Mouse (Mus musculus): ENCODE results near the gene Cep170b.

DNA sequence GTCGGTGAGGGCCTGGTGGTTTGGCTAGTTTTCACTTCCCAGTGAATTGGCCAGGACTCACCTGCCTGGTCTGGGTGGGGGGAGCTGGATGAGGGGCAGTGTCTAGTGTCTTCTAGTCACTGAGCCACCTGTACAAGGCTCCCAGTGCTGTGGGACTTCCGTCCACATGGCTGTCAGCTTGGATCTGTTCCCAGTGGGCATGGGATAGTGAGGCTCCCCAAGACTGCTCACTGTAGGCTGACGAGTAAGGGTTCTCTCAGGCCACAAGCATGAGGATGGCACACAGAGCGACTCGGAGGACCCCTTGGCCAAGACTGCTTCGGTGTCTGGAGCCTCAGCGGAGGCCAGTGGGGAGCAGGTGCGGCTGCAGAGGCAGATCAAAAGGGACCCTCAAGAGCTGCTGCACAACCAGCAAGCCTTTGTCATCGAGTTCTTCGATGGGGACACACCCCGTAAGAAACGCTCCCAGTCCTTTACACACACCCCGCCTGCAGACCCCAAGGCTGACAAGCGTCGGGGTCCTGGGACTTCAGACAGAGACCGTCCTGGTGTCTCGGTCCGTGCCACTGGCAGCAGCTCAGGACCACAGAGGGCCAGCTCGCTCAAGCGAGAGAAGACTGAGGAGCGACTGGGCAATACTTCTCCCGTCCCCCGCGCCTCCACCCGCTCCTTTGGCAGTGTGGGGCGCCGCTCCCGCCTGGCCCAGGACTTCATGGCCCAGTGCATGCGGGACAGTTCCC is 15.8 kb downstream of the Cep170b start:
- TF ChIP-seq POLR2A (IDR thresholded peaks at IDR 0.05; ENCODE audit: borderline replicate concordance, control insufficient read depth, low read depth, low read length), result no peak
- TF ChIP-seq CTCF (IDR thresholded peaks at IDR 0.05; ENCODE audit: control insufficient read depth, insufficient read depth, low read length), result no peak

All from bone marrow, adult 2 months (tissue).